Mouse (Mus musculus): ENCODE results near the gene Dcaf6. TPM values are rescaled to one million over a fixed set of nuclear protein-coding genes. Genes with fewer than 3 reads are reported as not detected.

Dcaf6 gene
- polyA plus RNA-seq, 1 experiment from 2014 or later: 12.2 TPM

DNA sequence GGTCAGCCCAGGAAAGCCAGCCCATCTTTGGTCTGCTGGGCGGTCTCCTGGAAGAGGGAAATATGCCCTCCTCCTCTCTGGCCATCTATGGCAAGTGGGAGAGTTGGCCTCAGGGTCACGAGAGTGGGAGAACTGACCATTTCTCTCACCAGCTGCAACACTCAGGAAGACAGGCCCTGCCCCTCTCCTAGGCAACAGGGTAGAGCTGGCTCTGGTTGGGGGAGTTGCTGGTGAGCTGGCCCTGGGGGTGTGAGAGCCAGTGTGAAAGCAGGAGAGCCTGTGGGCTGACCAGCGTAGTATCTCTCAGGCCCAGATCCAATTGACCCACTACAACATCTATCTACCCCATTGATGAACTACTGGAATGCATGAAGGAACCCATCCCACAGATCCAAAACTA is 18.6 kb downstream of the Dcaf6 start:
- H3K36me3 ChIP-seq (replicated peaks; ENCODE audit: control insufficient read depth, insufficient read depth, low read depth, low read length): no peaks in the 10 kb centered on the region
- no peak for DNase-seq (ENCODE audit: low spot score)
- H3K4me1 ChIP-seq (ENCODE audit: control insufficient read depth, insufficient read depth, low read length): no peaks in the 10 kb centered on the region
- H3K27me3 ChIP-seq (ENCODE audit: control insufficient read depth, insufficient read depth, low read length): no peaks in the 10 kb centered on the region
- H3K9ac ChIP-seq (replicated peaks; ENCODE audit: low read length): no peak overlapping the region
- 80% methylated on average over 3 of the region's 3 CpGs for WGBS
- H3K27ac ChIP-seq (replicated peaks; ENCODE audit: low read depth, low read length): no peak overlapping the region
- no peak for ATAC-seq (replicated peaks; ENCODE audit: insufficient number of reproducible peaks, low FRiP score, low TSS enrichment, low read depth)
- H3K4me2 ChIP-seq (ENCODE audit: low read depth, low read length): no peak overlapping the region
- H3K4me3 ChIP-seq (ENCODE audit: low read depth, low read length): no peak overlapping the region
- no peaks in the 10 kb centered on the region for H3K9me3 ChIP-seq (replicated peaks; ENCODE audit: control insufficient read depth, low read length)

DNA sequence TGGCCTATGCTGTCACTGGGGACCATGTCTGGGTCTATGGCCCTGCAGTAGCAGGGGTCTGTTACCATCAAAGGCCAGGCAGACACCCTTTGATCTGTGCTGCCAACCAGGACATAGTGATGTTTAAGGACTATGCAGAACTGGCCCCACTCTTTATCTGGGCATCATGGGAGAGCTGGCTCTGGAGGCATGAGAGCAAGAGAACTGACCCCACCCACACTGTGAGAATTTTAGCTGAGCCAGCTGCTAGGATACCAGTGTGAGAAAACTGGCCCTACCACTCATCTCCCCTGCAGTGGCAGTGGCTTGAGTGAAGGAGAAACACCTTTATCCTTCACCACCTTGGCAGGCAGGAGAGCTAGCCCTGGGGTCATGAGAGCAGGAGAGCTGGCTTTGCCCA is 19.1 kb downstream of the Dcaf6 start:
- H3K27ac ChIP-seq (replicated peaks; ENCODE audit: low read depth, low read length): no peak overlapping the region

GRCm38 (mm10) chr1:165440788-165441187 is 19.5 kb downstream of the Dcaf6 start:
- Histone ChIP-seq H3K36me3 (replicated peaks; ENCODE audit: control insufficient read depth, insufficient read depth, low read depth, low read length) (no peaks in the 10 kb centered on the region), H3K4me2 (ENCODE audit: low read depth, low read length) (no peak overlapping the region), H3K4me1 (ENCODE audit: control insufficient read depth, insufficient read depth, low read length) (no peaks in the 10 kb centered on the region), H3K27me3 (ENCODE audit: control insufficient read depth, insufficient read depth, low read length) (no peaks in the 10 kb centered on the region), H3K9ac (replicated peaks; ENCODE audit: low read length) (no peak overlapping the region), H3K27ac (replicated peaks; ENCODE audit: low read depth, low read length) (no peak overlapping the region), H3K9me3 (replicated peaks; ENCODE audit: control insufficient read depth, low read length) (no peaks in the 10 kb centered on the region), H3K4me3 (ENCODE audit: low read depth, low read length) (no peak overlapping the region)
- DNase-seq (ENCODE audit: low spot score) (no peak), ATAC-seq (replicated peaks; ENCODE audit: insufficient number of reproducible peaks, low FRiP score, low TSS enrichment, low read depth) (no peak)
- 74% methylated on average over 3 of the region's 3 CpGs for WGBS

More for the DNA sequence above, 19.1 kb downstream of the Dcaf6 start:
- DNase-seq (ENCODE audit: low spot score) (no peak), ATAC-seq (replicated peaks; ENCODE audit: insufficient number of reproducible peaks, low FRiP score, low TSS enrichment, low read depth) (no peak)
- no peaks in the 10 kb centered on the region for H3K27me3 ChIP-seq (ENCODE audit: control insufficient read depth, insufficient read depth, low read length)
- H3K36me3 ChIP-seq (replicated peaks; ENCODE audit: control insufficient read depth, insufficient read depth, low read depth, low read length): no peaks in the 10 kb centered on the region
- no peak overlapping the region for H3K4me2 ChIP-seq (ENCODE audit: low read depth, low read length)
- H3K9me3 ChIP-seq (replicated peaks; ENCODE audit: control insufficient read depth, low read length): no peaks in the 10 kb centered on the region
- H3K9ac ChIP-seq (replicated peaks; ENCODE audit: low read length): no peak overlapping the region
- H3K4me1 ChIP-seq (ENCODE audit: control insufficient read depth, insufficient read depth, low read length): no peaks in the 10 kb centered on the region
- H3K4me3 ChIP-seq (ENCODE audit: low read depth, low read length): no peak overlapping the region

DNA sequence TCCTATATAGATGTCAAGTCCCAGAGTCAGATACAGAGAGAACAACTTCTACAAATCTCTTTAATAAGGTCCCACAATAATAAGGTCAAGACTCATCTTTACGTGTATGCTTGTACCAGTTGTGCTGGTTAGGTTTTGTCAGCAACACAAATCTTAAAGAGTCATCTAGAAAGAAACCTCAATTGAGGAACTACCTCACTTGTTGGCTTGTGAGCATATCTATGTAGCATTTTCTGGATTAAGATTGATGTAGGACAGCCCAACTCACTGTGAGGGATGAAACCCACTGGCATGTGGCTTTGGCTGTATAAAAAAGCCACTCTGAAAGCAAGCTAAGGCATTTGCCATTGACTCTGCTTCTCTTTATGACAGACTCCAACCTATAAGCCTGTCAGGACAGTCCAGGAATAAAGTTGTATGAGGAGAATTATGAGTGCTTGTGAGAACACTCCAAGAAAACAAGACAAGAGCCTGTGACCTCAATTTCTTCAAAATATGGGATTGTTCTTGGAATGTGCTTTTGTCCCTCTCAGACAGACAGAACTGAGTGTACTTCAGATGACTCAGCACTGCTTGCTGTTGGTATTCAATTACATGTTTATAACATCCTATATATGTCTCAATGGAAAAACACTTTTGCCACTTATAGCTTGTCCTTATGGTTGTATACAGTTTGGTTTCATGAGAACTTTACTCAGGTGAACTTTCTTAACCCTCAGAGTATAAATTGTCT is 21.8 kb downstream of the Dcaf6 start:
- no peak overlapping the region for H3K27ac ChIP-seq (replicated peaks; ENCODE audit: low read depth, low read length)
- H3K4me1 ChIP-seq (ENCODE audit: control insufficient read depth, insufficient read depth, low read length): no peaks in the 10 kb centered on the region
- H3K9me3 ChIP-seq (replicated peaks; ENCODE audit: control insufficient read depth, low read length): no peaks in the 10 kb centered on the region
- no peaks in the 10 kb centered on the region for H3K36me3 ChIP-seq (replicated peaks; ENCODE audit: control insufficient read depth, insufficient read depth, low read depth, low read length)
- no peak overlapping the region for H3K9ac ChIP-seq (replicated peaks; ENCODE audit: low read length)
- no peak overlapping the region for H3K4me3 ChIP-seq (ENCODE audit: low read depth, low read length)
- H3K4me2 ChIP-seq (ENCODE audit: low read depth, low read length): no peak overlapping the region
- 90% methylated on average over 1 of the region's 1 CpGs for WGBS
- DNase-seq (ENCODE audit: low spot score): no peak
- H3K27me3 ChIP-seq (ENCODE audit: control insufficient read depth, insufficient read depth, low read length): no peaks in the 10 kb centered on the region
- no peak for ATAC-seq (replicated peaks; ENCODE audit: insufficient number of reproducible peaks, low FRiP score, low TSS enrichment, low read depth)

DNA sequence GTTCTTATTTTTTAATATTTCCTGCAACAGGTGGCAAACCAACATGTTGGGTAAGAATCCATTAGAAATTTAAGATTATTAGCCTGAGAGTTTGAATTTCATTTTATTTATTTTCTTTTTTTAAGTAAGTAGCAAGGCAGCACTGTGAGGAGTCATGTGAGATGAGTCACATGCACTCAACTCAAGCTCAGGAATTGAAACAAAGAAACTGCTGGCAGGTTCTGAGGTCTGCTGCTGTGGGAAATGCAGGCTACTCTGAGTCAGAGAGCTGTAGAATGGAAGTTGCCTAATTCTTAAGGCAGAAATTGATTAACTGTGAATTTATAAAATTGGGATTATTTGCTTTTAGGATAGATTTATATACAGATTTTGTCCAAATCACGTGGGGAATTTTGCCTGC is 27.4 kb downstream of the Dcaf6 start:
- no peaks in the 10 kb centered on the region for H3K4me1 ChIP-seq (ENCODE audit: control insufficient read depth, insufficient read depth, low read length)
- H3K4me2 ChIP-seq (ENCODE audit: low read depth, low read length): no peak overlapping the region
- DNase-seq (ENCODE audit: low spot score): no peak
- H3K36me3 ChIP-seq (replicated peaks; ENCODE audit: control insufficient read depth, insufficient read depth, low read depth, low read length): no peaks in the 10 kb centered on the region
- H3K4me3 ChIP-seq (ENCODE audit: low read depth, low read length): no peak overlapping the region
- no peak overlapping the region for H3K27ac ChIP-seq (replicated peaks; ENCODE audit: low read depth, low read length)
- 78% methylated on average over 1 of the region's 1 CpGs for WGBS
- H3K9me3 ChIP-seq (replicated peaks; ENCODE audit: control insufficient read depth, low read length): no peaks in the 10 kb centered on the region
- no peak overlapping the region for H3K9ac ChIP-seq (replicated peaks; ENCODE audit: low read length)
- H3K27me3 ChIP-seq (ENCODE audit: control insufficient read depth, insufficient read depth, low read length): no peaks in the 10 kb centered on the region
- no peak for ATAC-seq (replicated peaks; ENCODE audit: insufficient number of reproducible peaks, low FRiP score, low TSS enrichment, low read depth)

DNA sequence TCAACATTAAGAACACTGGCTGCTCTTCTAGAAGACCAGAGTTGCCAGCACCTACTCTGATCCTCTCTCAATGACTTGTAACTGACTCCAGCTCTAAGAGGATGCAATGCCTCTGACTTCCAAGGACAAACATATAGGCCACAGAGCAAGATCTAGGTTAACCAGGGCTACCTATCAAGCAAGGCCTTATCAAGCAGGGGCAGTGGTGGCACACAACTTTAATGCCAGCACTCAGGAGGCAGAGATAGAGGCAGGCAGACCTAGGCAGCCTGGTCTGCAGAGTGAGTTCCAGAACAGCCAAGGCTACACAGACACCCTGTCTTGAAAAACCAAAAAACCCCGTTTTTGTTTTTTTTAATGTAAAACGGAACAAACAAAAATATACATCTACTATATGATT is 34.0 kb downstream of the Dcaf6 start:
- Histone ChIP-seq H3K4me3 (ENCODE audit: low read depth, low read length) (no peak overlapping the region), H3K36me3 (replicated peaks; ENCODE audit: control insufficient read depth, insufficient read depth, low read depth, low read length) (no peaks in the 10 kb centered on the region), H3K27me3 (ENCODE audit: control insufficient read depth, insufficient read depth, low read length) (no peaks in the 10 kb centered on the region), H3K9ac (replicated peaks; ENCODE audit: low read length) (no peak overlapping the region), H3K27ac (replicated peaks; ENCODE audit: low read depth, low read length) (no peak overlapping the region), H3K4me1 (ENCODE audit: control insufficient read depth, insufficient read depth, low read length) (no peaks in the 10 kb centered on the region), H3K9me3 (replicated peaks; ENCODE audit: control insufficient read depth, low read length) (no peaks in the 10 kb centered on the region), H3K4me2 (ENCODE audit: low read depth, low read length) (no peak overlapping the region)
- DNase-seq (ENCODE audit: low spot score) (no peak), ATAC-seq (replicated peaks; ENCODE audit: insufficient number of reproducible peaks, low FRiP score, low TSS enrichment, low read depth) (no peak)
- WGBS: 87% methylated on average over 2 of the region's 2 CpGs

DNA sequence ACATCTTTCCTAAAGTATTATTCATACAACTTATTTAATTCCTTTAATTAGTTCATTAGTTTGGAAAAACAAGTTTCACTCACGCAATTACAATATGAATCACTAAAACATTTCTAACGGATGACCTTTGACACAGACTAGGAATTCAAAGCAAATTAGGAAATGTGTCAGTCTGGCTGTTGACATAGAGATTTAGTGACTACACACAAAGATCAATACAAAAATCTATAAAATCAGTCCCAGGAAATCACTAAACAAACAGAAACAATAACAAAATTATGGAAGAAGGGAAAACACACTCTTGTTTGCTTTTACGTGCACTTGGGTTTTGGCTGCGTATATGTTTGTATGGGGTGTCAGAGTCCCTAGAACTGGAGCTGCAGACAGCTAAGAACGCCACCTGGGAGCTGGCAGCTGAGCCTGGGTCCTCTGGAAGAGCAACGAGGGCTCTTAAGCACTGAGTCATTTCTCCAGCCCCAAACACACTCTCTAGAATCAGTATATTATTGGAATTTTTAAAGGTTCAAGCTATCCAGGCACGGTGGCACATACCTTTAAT is 38.8 kb downstream of the Dcaf6 start:
- ATAC-seq (replicated peaks; ENCODE audit: insufficient number of reproducible peaks, low FRiP score, low TSS enrichment, low read depth): no peak
- H3K9me3 ChIP-seq (replicated peaks; ENCODE audit: control insufficient read depth, low read length): no peaks in the 10 kb centered on the region
- 67% methylated on average over 7 of the region's 7 CpGs for WGBS
- H3K4me1 ChIP-seq (ENCODE audit: control insufficient read depth, insufficient read depth, low read length): no peaks in the 10 kb centered on the region
- no peak overlapping the region for H3K27ac ChIP-seq (replicated peaks; ENCODE audit: low read depth, low read length)
- H3K9ac ChIP-seq (replicated peaks; ENCODE audit: low read length): no peak overlapping the region
- H3K27me3 ChIP-seq (ENCODE audit: control insufficient read depth, insufficient read depth, low read length): no peaks in the 10 kb centered on the region
- DNase-seq (ENCODE audit: low spot score): no peak
- no peaks in the 10 kb centered on the region for H3K36me3 ChIP-seq (replicated peaks; ENCODE audit: control insufficient read depth, insufficient read depth, low read depth, low read length)
- no peak overlapping the region for H3K4me3 ChIP-seq (ENCODE audit: low read depth, low read length)
- no peak overlapping the region for H3K4me2 ChIP-seq (ENCODE audit: low read depth, low read length)

GRCm38 (mm10) chr1:165396401-165396805 is 63.9 kb downstream of the Dcaf6 start:
- Histone ChIP-seq H3K4me2 (ENCODE audit: low read depth, low read length) (no peak overlapping the region), H3K9ac (replicated peaks; ENCODE audit: low read length) (no peak overlapping the region), H3K27me3 (ENCODE audit: control insufficient read depth, insufficient read depth, low read length) (no peaks in the 10 kb centered on the region), H3K4me3 (ENCODE audit: low read depth, low read length) (no peak overlapping the region), H3K27ac (replicated peaks; ENCODE audit: low read depth, low read length) (no peak overlapping the region), H3K9me3 (replicated peaks; ENCODE audit: control insufficient read depth, low read length) (no peaks in the 10 kb centered on the region), H3K36me3 (replicated peaks; ENCODE audit: control insufficient read depth, insufficient read depth, low read depth, low read length) (no peaks in the 10 kb centered on the region), H3K4me1 (ENCODE audit: control insufficient read depth, insufficient read depth, low read length) (no peaks in the 10 kb centered on the region)
- no peak for DNase-seq (ENCODE audit: low spot score)
- 83% methylated on average over 2 of the region's 2 CpGs for WGBS
- ATAC-seq (replicated peaks; ENCODE audit: insufficient number of reproducible peaks, low FRiP score, low TSS enrichment, low read depth): no peak

All from embryonic facial prominence, embryonic 11.5 days (tissue).